Mouse (Mus musculus) liver, embryonic 14.5 days (tissue): ENCODE measurements around the gene Chtf18. TPM values are rescaled to one million over a fixed set of nuclear protein-coding genes. Genes with fewer than 3 reads are reported as not detected.

Experiments used
- ATAC-seq: fragments of 200-750 bp; cut with Nextera tagmentation; 2 replicates; pipeline ENCODE4 v1.8.0; 2017; ENCODE audit warnings: moderate number of reproducible peaks, mild to moderate bottlenecking, moderate library complexity; ENCODE audit not compliant: insufficient read depth
- DNase-seq, 3 experiments: peaks; one replicate each; pipeline ENCODE4 v3.0.0-alpha.2; 2012 to 2013; ENCODE audit warnings: low read depth in 3 of 3, low spot score in 3 of 3
- H3K27ac ChIP-seq: fragments of 300-500 bp; sonication (generic); 2 replicates; pipeline ENCODE4 v1.5.1; 2014; ENCODE audit warnings: moderate library complexity, mild to moderate bottlenecking, control low read depth, inconsistent platforms
- H3K27me3 ChIP-seq: fragments of 300-500 bp; sonication (generic); 2 replicates; pipeline ENCODE4 v1.6.1; 2014; ENCODE audit warnings: mild to moderate bottlenecking, low read length, moderate library complexity; ENCODE audit not compliant: control insufficient read depth, insufficient read depth
- H3K36me3 ChIP-seq: fragments of 300-500 bp; sonication (generic); replicated peaks from 2 replicates; pipeline ENCODE4 v1.6.1; 2014; ENCODE audit warnings: low read depth; ENCODE audit not compliant: control insufficient read depth, insufficient read depth
- H3K4me1 ChIP-seq, 2 experiments: fragments of 200-500 bp in 1 of 2; fragments of 300-500 bp in 1 of 2; sonication (generic) in 1 of 2; replicated peaks; 2 replicates each; pipeline ENCODE4 v1.6.1; 2012 to 2014; ENCODE audit warnings: antibody characterized with exemption in 1 of 2, inconsistent platforms in 1 of 2, low read length in 1 of 2; ENCODE audit not compliant: control insufficient read depth in 2 of 2, insufficient read depth in 2 of 2
- H3K4me2 ChIP-seq: fragments of 300-500 bp; sonication (generic); 2 replicates; pipeline ENCODE4 v1.6.1; 2014; ENCODE audit warnings: low read depth, mild to moderate bottlenecking, control low read depth, moderate library complexity
- H3K4me3 ChIP-seq, 2 experiments: fragments of 200-500 bp in 1 of 2; fragments of 300-500 bp in 1 of 2; sonication (generic) in 1 of 2; 2 replicates each; pipeline ENCODE4 v1.5.1; 2012 to 2014; ENCODE audit warnings: low read depth in 2 of 2, low read length in 2 of 2, mild to moderate bottlenecking in 2 of 2, control low read depth in 1 of 2, inconsistent platforms in 1 of 2, moderate library complexity in 1 of 2; ENCODE audit not compliant: insufficient read depth in 1 of 2
- H3K9ac ChIP-seq: fragments of 300-500 bp; sonication (generic); replicated peaks from 2 replicates; pipeline ENCODE4 v1.6.1; 2014; ENCODE audit warnings: mild to moderate bottlenecking, control low read depth, moderate library complexity
- H3K9me3 ChIP-seq: fragments of 300-500 bp; sonication (generic); 2 replicates; pipeline ENCODE4 v1.6.1; 2016; ENCODE audit warnings: low read length, mixed read lengths; ENCODE audit not compliant: control insufficient read depth
- CTCF ChIP-seq: IDR thresholded peaks from 2 replicates; pipeline ENCODE4 v1.5.1; 2016; ENCODE audit warnings: antibody characterized with exemption, low read depth, control low read depth
- EP300 ChIP-seq: IDR thresholded peaks from 2 replicates; pipeline ENCODE4 v1.6.1; 2016; ENCODE audit warnings: antibody characterized with exemption, low read depth
- WGBS: fragments of 180-500 bp; shearing (Covaris S2); extraction: QIAGEN DNeasy Blood & Tissue Kit; methylation state at CpG from one replicate; pipeline ENCODE4 v1.1.7; 2014; ENCODE audit not compliant: insufficient replicate concordance; 5-methylcytosine and 5-hydroxymethylcytosine counted together
- polyA plus RNA-seq, 2 experiments: library from polyadenylated mRNA; depleted of rRNA in 1 of 2; stranded (reverse) in 1 of 2; unstranded in 1 of 2; fragments of >200 nt; fragmentation: Nextera tagmentation in 1 of 2; extraction: Ambion mirVana in 1 of 2; gene quantifications; 2 replicates each; pipeline versions ENCODE4 v1.2.1 to v1.2.3; 2012 to 2014

The Chtf18 gene
- polyA plus RNA-seq, 2 experiments, result 12.4 to 19.6 TPM

- Histone ChIP-seq H3K4me1 (peaks cover 0 to 2% of the 10 kb centered on the region in 2 experiments; a peak in 1 of 4 replicates), H3K27ac (no peak overlapping the region), H3K27me3 (no peaks in the 10 kb centered on the region), H3K4me3 (no peak overlapping the region), H3K36me3 (peaks cover 5% of the 10 kb centered on the region), H3K4me2 (no peak overlapping the region), H3K9ac (no peak overlapping the region), H3K9me3 (no peaks in the 10 kb centered on the region)
- DNase-seq (no peak), ATAC-seq (no peak)
- TF ChIP-seq EP300, result no peak
- TF ChIP-seq CTCF, result no peak
- WGBS, result 89% methylated on average over 19 of the region's 19 CpGs
These were observed 3.7 kb downstream of the Chtf18 start for GRCm38 (mm10) chr17:25723470-25723869.

- H3K9me3 ChIP-seq, result no peaks in the 10 kb centered on the region
- no peak overlapping the region for H3K27ac ChIP-seq
- H3K9ac ChIP-seq, result no peak overlapping the region
- TF ChIP-seq EP300 (no peak), CTCF (no peak)
- WGBS, result 83% methylated on average over 5 of the region's 5 CpGs
- DNase-seq, result no peak
- ATAC-seq, result no peak
- H3K4me2 ChIP-seq, result no peak overlapping the region
- H3K27me3 ChIP-seq, result peaks cover 16% of the 10 kb centered on the region
- H3K4me1 ChIP-seq, result peaks cover 0 to 2% of the 10 kb centered on the region in 2 experiments; a peak in 1 of 4 replicates
- peaks cover 5% of the 10 kb centered on the region for H3K36me3 ChIP-seq
- H3K4me3 ChIP-seq, result no peak overlapping the region
These were observed 5.7 kb downstream of the Chtf18 start for GRCm38 (mm10) chr17:25721476-25721875.

DNA sequence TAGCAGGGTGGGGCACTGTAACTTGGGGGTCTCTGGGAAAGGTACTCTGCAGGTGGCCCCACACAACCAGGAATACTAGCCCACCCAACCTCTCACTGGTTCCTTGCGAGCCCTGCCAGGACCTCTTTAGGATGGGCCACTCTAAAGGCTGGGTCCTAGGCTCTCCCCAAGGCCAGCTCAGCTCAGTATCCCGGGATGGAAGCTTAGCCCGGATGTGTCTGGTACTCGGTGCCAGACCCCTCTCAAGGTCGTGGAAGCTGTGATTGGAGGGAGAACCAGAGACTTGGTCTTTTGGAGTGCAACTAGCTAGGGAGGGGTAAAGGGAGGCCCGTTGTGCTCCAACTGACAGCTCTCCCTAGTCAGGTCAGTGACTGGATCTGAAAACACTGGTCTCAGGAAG, 9.5 kb downstream of the Chtf18 start:
- Histone ChIP-seq H3K36me3 (peaks cover 5% of the 10 kb centered on the region), H3K4me1 (0 out of 4 replicates have a peak, but pooled peaks cover 0 to 6% of the 10 kb centered on the region in 2 experiments), H3K9me3 (no peaks in the 10 kb centered on the region), H3K4me2 (peak overlapping the region; percentile 52), H3K27me3 (peaks cover 18% of the 10 kb centered on the region), H3K9ac (no peak overlapping the region), H3K27ac (no peak overlapping the region), H3K4me3 (peak overlapping the region in 1 of 2 experiments; percentile 2; a peak in 1 of 4 replicates)
- DNase-seq (no peak), ATAC-seq (no peak)
- WGBS, result 4% methylated on average over 6 of the region's 6 CpGs
- TF ChIP-seq CTCF, result no peak
- TF ChIP-seq EP300, result no peak

DNA sequence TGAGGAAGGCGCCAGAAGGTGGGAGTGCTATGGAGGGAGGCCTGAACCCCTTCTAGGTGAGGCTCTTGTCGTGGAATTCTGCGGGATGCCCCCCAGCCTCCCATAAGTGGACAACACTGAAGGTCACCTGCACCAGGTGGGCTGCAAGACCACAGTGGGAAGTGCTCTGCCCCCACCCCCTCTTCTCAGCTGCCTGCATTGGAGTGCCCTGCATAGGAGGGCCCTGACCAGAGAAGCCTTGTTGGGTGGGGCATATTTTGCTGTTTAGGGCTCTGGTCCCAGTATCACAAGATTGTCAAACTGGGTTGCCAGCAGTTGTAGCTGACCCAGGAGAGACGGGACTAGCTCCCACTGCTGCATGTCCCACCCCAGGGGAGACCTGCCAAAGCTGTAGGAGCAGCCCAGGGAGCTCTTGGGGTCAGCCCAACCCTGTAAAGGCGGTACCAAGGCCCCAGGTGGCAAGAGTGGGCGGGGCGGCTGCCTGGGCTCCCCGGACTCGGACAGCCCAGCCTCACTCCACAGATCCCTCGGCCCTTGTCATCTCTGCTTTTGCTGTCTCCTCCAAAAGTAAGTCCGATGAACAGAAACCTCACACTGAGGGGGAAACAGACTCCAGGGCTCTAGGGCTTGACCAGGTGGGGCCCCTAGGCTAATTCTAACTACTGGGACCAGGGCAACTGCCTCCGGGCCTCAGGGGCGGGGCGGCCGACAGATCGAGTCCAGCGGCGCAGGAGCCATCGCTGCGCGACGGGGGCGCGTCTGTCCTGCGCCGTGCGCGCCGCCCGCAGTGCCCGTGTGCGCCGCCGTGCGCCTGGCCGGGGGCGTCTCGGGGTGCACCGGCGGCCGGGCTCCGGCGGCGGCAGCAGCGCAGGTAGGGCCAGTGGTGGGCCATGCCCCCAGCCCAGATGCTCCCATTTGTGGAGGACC, 10.2 kb downstream of the Chtf18 start, which contains the start of gene Gng13:
TSS of gene Gng13 (plus strand) at position 461 of the 927 bp plus-strand sequence.
- H3K9ac ChIP-seq, result no peak within 1 kb of the TSS
- H3K36me3 ChIP-seq, result peaks cover 5% of the 10 kb centered on the region
- no peaks in the 10 kb centered on the region for H3K9me3 ChIP-seq
- H3K4me3 ChIP-seq, result peak within 1 kb of the TSS in 1 of 2 experiments; percentile 2; a peak in 2 of 4 replicates
- peak within 1 kb of the TSS; percentile 52 for H3K4me2 ChIP-seq
- TF ChIP-seq CTCF (no peak), EP300 (no peak)
- WGBS, result 2% methylated on average over 45 of the region's 45 CpGs
- DNase-seq (no peak), ATAC-seq (0 out of 2 replicates have a peak, but pooled peaks have one; percentile 20)
- 0 out of 4 replicates have a peak, but pooled peaks cover 0 to 6% of the 10 kb centered on the region in 2 experiments for H3K4me1 ChIP-seq
- H3K27me3 ChIP-seq, result peaks cover 18% of the 10 kb centered on the region
- H3K27ac ChIP-seq, result no peak within 1 kb of the TSS

DNA sequence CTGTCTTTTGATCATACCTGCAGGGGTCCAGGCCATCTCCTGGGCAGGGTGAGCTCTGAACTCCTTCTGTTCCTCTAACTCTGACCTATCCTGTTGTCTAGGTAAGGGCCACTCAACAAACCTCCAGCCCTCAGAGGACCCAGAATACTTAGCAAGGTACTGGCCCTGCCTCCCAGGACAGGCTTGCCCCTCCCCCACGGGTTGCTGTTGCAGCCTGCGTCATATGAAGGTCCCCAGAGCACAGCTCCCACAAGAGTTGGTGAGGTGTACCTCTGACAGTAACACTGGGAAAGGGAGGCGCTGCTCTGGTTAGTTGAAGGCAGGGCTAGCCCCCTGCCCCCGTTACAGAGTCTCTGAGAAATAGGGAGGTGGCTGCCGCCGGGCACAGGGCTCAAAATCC, 11.1 kb downstream of the Chtf18 start:
- Histone ChIP-seq H3K27me3 (peaks cover 18% of the 10 kb centered on the region), H3K36me3 (peaks cover 5% of the 10 kb centered on the region), H3K4me3 (no peak overlapping the region), H3K9me3 (no peaks in the 10 kb centered on the region), H3K27ac (no peak overlapping the region), H3K9ac (no peak overlapping the region), H3K4me2 (no peak overlapping the region), H3K4me1 (0 out of 4 replicates have a peak, but pooled peaks cover 0 to 6% of the 10 kb centered on the region in 2 experiments)
- TF ChIP-seq CTCF, result no peak
- no peak for TF ChIP-seq EP300
- DNase-seq, result no peak
- 12% methylated on average over 6 of the region's 6 CpGs for WGBS
- no peak for ATAC-seq
